Mouse (Mus musculus) testis, adult 10 weeks (tissue): Measurements from ENCODE around the gene Olfr1193. TPM values are rescaled to one million over a fixed set of nuclear protein-coding genes. Genes with fewer than 3 reads are reported as not detected.

Source experiments
- polyA plus RNA-seq: library from polyadenylated mRNA; stranded (reverse); fragments of 350-450 nt; fragmentation: Illumina TruSeq; extraction: RNeasy Lipid Tissue Mini Kit (QIAGEN cat#74804); gene quantifications from one replicate; pipeline ENCODE4 v1.2.3, GENCODE M21; 2014; ENCODE audit warnings: low read depth, low replicate concordance

Gene Olfr1193
- polyA plus RNA-seq = 0.24 TPM

DNA sequence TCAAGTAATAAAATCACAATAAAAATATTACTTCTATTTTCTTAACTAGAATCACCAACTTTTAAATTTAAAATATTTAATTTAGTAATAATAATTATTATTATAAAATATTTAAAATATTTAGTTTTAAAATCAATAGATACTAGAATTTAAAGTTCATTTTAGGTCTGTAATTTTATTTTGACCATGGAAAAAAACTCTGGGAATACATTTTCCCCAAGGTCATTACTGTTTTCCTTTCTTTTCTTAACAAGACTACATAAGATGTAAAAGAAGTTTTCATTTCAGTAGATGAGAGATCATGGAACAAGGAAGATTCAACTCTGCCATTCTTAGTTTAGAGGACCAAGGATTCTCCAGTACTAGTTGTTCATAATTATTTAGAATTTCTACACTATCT is at the start of gene Olfr1193:
Olfr1193 (plus strand) TSS at position 301 of the 400 bp plus-strand sequence.

DNA sequence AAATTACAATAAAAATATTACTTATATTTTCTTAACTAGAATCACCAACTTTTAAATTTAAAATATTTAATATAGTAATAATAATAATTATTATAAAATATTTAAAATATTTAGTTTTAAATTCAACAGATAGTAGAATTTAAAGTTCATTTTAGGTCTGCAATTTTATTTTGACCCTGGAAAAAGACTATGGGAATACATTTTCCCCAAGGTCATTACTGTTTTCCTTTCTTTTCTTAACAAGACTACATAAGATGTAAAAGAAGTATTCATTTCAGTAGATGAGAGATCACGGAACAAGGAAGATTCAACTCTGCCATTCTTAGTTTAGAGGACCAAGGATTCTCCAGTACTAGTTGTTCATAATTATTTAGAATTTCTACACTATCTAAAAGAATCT is 35.2 kb upstream of the Olfr1193 start, which contains the start of gene Olfr1191-ps1:
Olfr1191-ps1 (plus strand) TSS at position 301 of the 400 bp plus-strand sequence.

GRCm38 (mm10) chr2:88648209-88648608 is 27.2 kb upstream of the Olfr1193 start, which contains the start of gene Olfr1192-ps1:
Gene Olfr1192-ps1 (plus strand): TSS chr2:88648509.

GRCm38 (mm10) chr2:88689087-88689486 is 13.7 kb downstream of the Olfr1193 start, which contains the start of gene Olfr1195:
Gene Olfr1195 (minus strand): TSS chr2:88689187.

GRCm38 (mm10) chr2:88704497-88704896 is 29.1 kb downstream of the Olfr1193 start, which contains the start of gene Olfr1196:
Gene Olfr1196 (minus strand): TSS chr2:88704597.

Other genes with a start within 250 kb of the Olfr1193 start
- not detected for gene Olfr1181, start 249.5 kb upstream of the Olfr1193 start, polyA plus RNA-seq
- not detected for gene Gm13757, start 226.5 kb upstream of the Olfr1193 start, polyA plus RNA-seq
- gene Olfr1183, start 220.8 kb upstream of the Olfr1193 start, polyA plus RNA-seq = 0.03 TPM
- not detected for gene Olfr1184, start 192.0 kb upstream of the Olfr1193 start, polyA plus RNA-seq
- not detected for gene Olfr1185-ps1, start 182.3 kb upstream of the Olfr1193 start, polyA plus RNA-seq
- not detected for gene Olfr1186, start 157.1 kb upstream of the Olfr1193 start, polyA plus RNA-seq
- not detected for gene Olfr1188, start 118.7 kb upstream of the Olfr1193 start, polyA plus RNA-seq
- gene Olfr1189, start 89.2 kb upstream of the Olfr1193 start, polyA plus RNA-seq = not detected
- gene Olfr1191-ps1, start 35.1 kb upstream of the Olfr1193 start, polyA plus RNA-seq = 0.07 TPM
- gene Olfr1192-ps1, start 27.1 kb upstream of the Olfr1193 start, polyA plus RNA-seq = 0.20 TPM
- gene Olfr1195, start 13.6 kb downstream of the Olfr1193 start, polyA plus RNA-seq = not detected
- gene Olfr1196, start 29.0 kb downstream of the Olfr1193 start, polyA plus RNA-seq = not detected
- not detected for gene Olfr1197, start 56.7 kb downstream of the Olfr1193 start, polyA plus RNA-seq
- gene Olfr1198, start 75.7 kb downstream of the Olfr1193 start, polyA plus RNA-seq = not detected
- gene Olfr1199, start 84.8 kb downstream of the Olfr1193 start, polyA plus RNA-seq = not detected
- gene Olfr1200, start 94.9 kb downstream of the Olfr1193 start, polyA plus RNA-seq = not detected
- gene Olfr1201, start 117.4 kb downstream of the Olfr1193 start, polyA plus RNA-seq = not detected
- gene Olfr1202, start 138.9 kb downstream of the Olfr1193 start, polyA plus RNA-seq = not detected
- gene Olfr1205, start 154.1 kb downstream of the Olfr1193 start, polyA plus RNA-seq = not detected
- gene Olfr1204, start 173.7 kb downstream of the Olfr1193 start, polyA plus RNA-seq = not detected
- not detected for gene Olfr1206, start 187.6 kb downstream of the Olfr1193 start, polyA plus RNA-seq
- not detected for gene Olfr1208, start 226.7 kb downstream of the Olfr1193 start, polyA plus RNA-seq
- not detected for gene Olfr1209, start 239.5 kb downstream of the Olfr1193 start, polyA plus RNA-seq